Mouse (Mus musculus): ENCODE measurements at regions not wholly inside any gene's neighbourhood (a gene's known extent, or its start where the extent isn't known, plus 50 kb on each side); places are given as distances from the start of the nearest gene placed in this dataset.

GRCm38 (mm10) chr4:135002091-135002925, 71.6 kb downstream of the Syf2 start:
- H3K4me1 ChIP-seq (ENCODE audit: control insufficient read depth, insufficient read depth, low read length) = no peaks in the 10 kb centered on the region
- H3K36me3 ChIP-seq (ENCODE audit: control insufficient read depth, insufficient read depth, low read length) = no peaks in the 10 kb centered on the region
- ATAC-seq (ENCODE audit: insufficient read depth, low FRiP score, low TSS enrichment) (no peak), DNase-seq (ENCODE audit: low spot score) (no peak)
- no peaks in the 10 kb centered on the region for H3K9me3 ChIP-seq (ENCODE audit: control insufficient read depth, low read length)
- no peak overlapping the region for H3K4me2 ChIP-seq (ENCODE audit: low read depth)
- H3K9ac ChIP-seq (ENCODE audit: low read length) = no peak overlapping the region; the same call in 1 of the 2 replicates
- no peaks in the 10 kb centered on the region for H3K27me3 ChIP-seq (ENCODE audit: control insufficient read depth, insufficient read depth, low read length)
- 62% methylated on average over 16 of the region's 16 CpGs for WGBS
- H3K4me3 ChIP-seq (ENCODE audit: low read depth, low read length) = no peak overlapping the region
- H3K27ac ChIP-seq (ENCODE audit: low read depth, low read length) = no peak overlapping the region

GRCm38 (mm10) chr4:135011365-135011764, 80.7 kb downstream of the Syf2 start:
- DNase-seq (ENCODE audit: low spot score) (no peak), ATAC-seq (ENCODE audit: insufficient read depth, low FRiP score, low TSS enrichment) (no peak)
- H3K4me3 ChIP-seq (ENCODE audit: low read depth, low read length) = no peak overlapping the region

GRCm38 (mm10) chr4:135012945-135013344, 82.2 kb downstream of the Syf2 start:
- no peak for DNase-seq (ENCODE audit: low spot score)
- no peak overlapping the region for H3K27ac ChIP-seq (ENCODE audit: low read depth, low read length)
- no peaks in the 10 kb centered on the region for H3K27me3 ChIP-seq (ENCODE audit: control insufficient read depth, insufficient read depth, low read length)
- no peak overlapping the region for H3K4me3 ChIP-seq (ENCODE audit: low read depth, low read length)
- no peak overlapping the region for H3K4me2 ChIP-seq (ENCODE audit: low read depth)
- no peaks in the 10 kb centered on the region for H3K36me3 ChIP-seq (ENCODE audit: control insufficient read depth, insufficient read depth, low read length)
- H3K9me3 ChIP-seq (ENCODE audit: control insufficient read depth, low read length) = no peaks in the 10 kb centered on the region; the same call in 1 of the 2 replicates
- ATAC-seq (ENCODE audit: insufficient read depth, low FRiP score, low TSS enrichment) = no peak
- no peak overlapping the region for H3K9ac ChIP-seq (ENCODE audit: low read length)
- 78% methylated on average over 4 of the region's 4 CpGs for WGBS
- no peaks in the 10 kb centered on the region for H3K4me1 ChIP-seq (ENCODE audit: control insufficient read depth, insufficient read depth, low read length)

More at GRCm38 (mm10) chr4:135011365-135011764, 80.7 kb downstream of the Syf2 start:
- H3K4me1 ChIP-seq (ENCODE audit: control insufficient read depth, insufficient read depth, low read length) = no peaks in the 10 kb centered on the region
- no peaks in the 10 kb centered on the region for H3K27me3 ChIP-seq (ENCODE audit: control insufficient read depth, insufficient read depth, low read length)
- no peak overlapping the region for H3K27ac ChIP-seq (ENCODE audit: low read depth, low read length)
- H3K9ac ChIP-seq (ENCODE audit: low read length) = no peak overlapping the region
- no peak overlapping the region for H3K4me2 ChIP-seq (ENCODE audit: low read depth)
- WGBS = 76% methylated on average over 6 of the region's 6 CpGs
- H3K9me3 ChIP-seq (ENCODE audit: control insufficient read depth, low read length) = no peaks in the 10 kb centered on the region; the same call in 1 of the 2 replicates
- H3K36me3 ChIP-seq (ENCODE audit: control insufficient read depth, insufficient read depth, low read length) = no peaks in the 10 kb centered on the region

DNA sequence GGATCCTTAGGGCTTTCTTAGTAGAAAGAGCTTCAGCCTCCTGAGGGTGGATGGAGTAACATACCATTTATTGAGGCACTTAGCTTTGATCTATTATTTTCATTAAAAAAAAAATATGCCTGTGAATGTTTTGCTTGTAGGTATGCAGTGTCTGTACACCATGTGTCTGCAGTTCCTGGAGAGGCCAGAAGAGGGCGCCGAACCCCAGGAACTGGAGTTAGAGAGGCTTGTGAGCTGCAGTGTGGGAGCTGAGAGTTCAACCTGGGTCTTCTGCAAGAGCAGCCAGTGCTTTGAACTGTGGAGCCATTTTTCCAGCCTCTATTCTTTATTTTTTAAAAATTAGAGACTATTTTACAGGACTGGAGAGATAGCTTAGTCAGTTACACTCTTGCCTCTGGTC, 83.2 kb downstream of the Syf2 start:
- no peak for ATAC-seq (ENCODE audit: insufficient read depth, low FRiP score, low TSS enrichment)
- Histone ChIP-seq H3K4me1 (ENCODE audit: control insufficient read depth, insufficient read depth, low read length) (no peaks in the 10 kb centered on the region), H3K36me3 (ENCODE audit: control insufficient read depth, insufficient read depth, low read length) (no peaks in the 10 kb centered on the region), H3K4me2 (ENCODE audit: low read depth) (no peak overlapping the region), H3K9me3 (ENCODE audit: control insufficient read depth, low read length) (no peaks in the 10 kb centered on the region; the same call in 1 of the 2 replicates), H3K27ac (ENCODE audit: low read depth, low read length) (no peak overlapping the region), H3K9ac (ENCODE audit: low read length) (no peak overlapping the region), H3K4me3 (ENCODE audit: low read depth, low read length) (no peak overlapping the region), H3K27me3 (ENCODE audit: control insufficient read depth, insufficient read depth, low read length) (no peaks in the 10 kb centered on the region)
- whole genome bisulfite sequencing = 63% methylated on average over 2 of the region's 2 CpGs
- DNase-seq (ENCODE audit: low spot score) = no peak

DNA sequence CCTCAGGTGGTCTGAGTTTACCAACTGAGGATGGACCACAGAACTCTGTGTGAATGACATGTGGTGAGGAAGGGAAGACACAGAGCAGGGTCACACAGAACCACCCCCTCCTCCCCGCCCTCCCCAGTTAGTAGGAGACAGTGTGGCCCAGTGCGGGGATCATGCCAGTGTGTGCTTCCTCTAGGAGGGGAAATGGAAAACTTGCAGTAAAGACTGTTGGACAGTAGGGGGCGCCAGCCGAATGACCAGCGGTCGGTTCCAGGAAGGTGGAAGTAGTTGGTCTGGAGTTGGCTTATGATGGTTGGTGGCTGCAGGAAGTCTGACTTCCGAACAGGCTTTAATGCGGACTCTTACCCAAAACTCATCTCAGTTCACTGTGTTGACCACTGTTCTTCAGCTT, 87.3 kb downstream of the Syf2 start:
- no peak overlapping the region for H3K27ac ChIP-seq (ENCODE audit: low read depth, low read length)
- peak; percentile 55 for DNase-seq (ENCODE audit: low spot score)
- no peaks in the 10 kb centered on the region for H3K4me1 ChIP-seq (ENCODE audit: control insufficient read depth, insufficient read depth, low read length)
- H3K9ac ChIP-seq (ENCODE audit: low read length) = no peak overlapping the region
- H3K36me3 ChIP-seq (ENCODE audit: control insufficient read depth, insufficient read depth, low read length) = no peaks in the 10 kb centered on the region
- H3K27me3 ChIP-seq (ENCODE audit: control insufficient read depth, insufficient read depth, low read length) = no peaks in the 10 kb centered on the region
- 24% methylated on average over 8 of the region's 8 CpGs for WGBS
- no peaks in the 10 kb centered on the region; the same call in 1 of the 2 replicates for H3K9me3 ChIP-seq (ENCODE audit: control insufficient read depth, low read length)
- no peak for ATAC-seq (ENCODE audit: insufficient read depth, low FRiP score, low TSS enrichment)
- H3K4me3 ChIP-seq (ENCODE audit: low read depth, low read length) = no peak overlapping the region
- H3K4me2 ChIP-seq (ENCODE audit: low read depth) = no peak overlapping the region

- Histone ChIP-seq H3K4me3 (ENCODE audit: low read depth, low read length) (no peak overlapping the region), H3K9ac (ENCODE audit: low read length) (no peak overlapping the region), H3K36me3 (ENCODE audit: control insufficient read depth, insufficient read depth, low read length) (no peaks in the 10 kb centered on the region), H3K27ac (ENCODE audit: low read depth, low read length) (no peak overlapping the region), H3K27me3 (ENCODE audit: control insufficient read depth, insufficient read depth, low read length) (no peaks in the 10 kb centered on the region), H3K4me1 (ENCODE audit: control insufficient read depth, insufficient read depth, low read length) (no peaks in the 10 kb centered on the region), H3K9me3 (ENCODE audit: control insufficient read depth, low read length) (no peaks in the 10 kb centered on the region), H3K4me2 (ENCODE audit: low read depth) (no peak overlapping the region)
- 76% methylated on average over 2 of the region's 2 CpGs for WGBS
- DNase-seq (ENCODE audit: low spot score) (no peak), ATAC-seq (ENCODE audit: insufficient read depth, low FRiP score, low TSS enrichment) (no peak)
Observed at GRCm38 (mm10) chr4:135019120-135019519, 88.4 kb downstream of the Syf2 start.

GRCm38 (mm10) chr4:135020262-135020991, 89.7 kb downstream of the Syf2 start:
- Histone ChIP-seq H3K4me1 (ENCODE audit: control insufficient read depth, insufficient read depth, low read length) (no peaks in the 10 kb centered on the region), H3K9me3 (ENCODE audit: control insufficient read depth, low read length) (no peaks in the 10 kb centered on the region), H3K4me2 (ENCODE audit: low read depth) (no peak overlapping the region), H3K27ac (ENCODE audit: low read depth, low read length) (no peak overlapping the region), H3K4me3 (ENCODE audit: low read depth, low read length) (no peak overlapping the region), H3K27me3 (ENCODE audit: control insufficient read depth, insufficient read depth, low read length) (no peaks in the 10 kb centered on the region), H3K9ac (ENCODE audit: low read length) (no peak overlapping the region), H3K36me3 (ENCODE audit: control insufficient read depth, insufficient read depth, low read length) (no peaks in the 10 kb centered on the region)
- 88% methylated on average over 8 of the region's 8 CpGs for WGBS
- DNase-seq (ENCODE audit: low spot score) = no peak
- ATAC-seq (ENCODE audit: insufficient read depth, low FRiP score, low TSS enrichment) = no peak

DNA sequence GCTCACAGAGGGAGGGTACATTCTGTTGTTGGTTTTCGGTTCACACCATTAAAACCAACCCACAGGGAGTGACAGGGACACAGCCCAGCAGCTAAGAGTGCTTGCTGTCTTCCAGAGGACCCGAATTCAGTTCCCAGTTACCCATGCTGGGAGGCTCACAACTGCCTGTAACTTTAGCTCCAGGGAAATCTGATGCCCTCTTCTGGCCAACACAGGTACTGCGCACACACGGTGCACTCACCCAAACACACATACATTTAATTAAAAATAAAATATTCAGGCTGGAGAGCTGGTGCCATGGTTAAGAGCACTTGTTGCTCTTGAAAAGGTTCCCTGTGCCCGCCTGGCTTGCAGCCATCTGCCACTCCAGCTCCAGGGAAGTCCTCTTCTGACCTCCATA, 92.5 kb downstream of the Syf2 start:
- Histone ChIP-seq H3K9ac (ENCODE audit: low read length) (no peak overlapping the region), H3K4me2 (ENCODE audit: low read depth) (no peak overlapping the region), H3K36me3 (ENCODE audit: control insufficient read depth, insufficient read depth, low read length) (no peaks in the 10 kb centered on the region), H3K27ac (ENCODE audit: low read depth, low read length) (no peak overlapping the region), H3K4me1 (ENCODE audit: control insufficient read depth, insufficient read depth, low read length) (no peaks in the 10 kb centered on the region), H3K27me3 (ENCODE audit: control insufficient read depth, insufficient read depth, low read length) (no peaks in the 10 kb centered on the region), H3K4me3 (ENCODE audit: low read depth, low read length) (no peak overlapping the region), H3K9me3 (ENCODE audit: control insufficient read depth, low read length) (no peaks in the 10 kb centered on the region)
- ATAC-seq (ENCODE audit: insufficient read depth, low FRiP score, low TSS enrichment) (no peak), DNase-seq (ENCODE audit: low spot score) (no peak)
- 94% methylated on average over 5 of the region's 5 CpGs for WGBS

DNA sequence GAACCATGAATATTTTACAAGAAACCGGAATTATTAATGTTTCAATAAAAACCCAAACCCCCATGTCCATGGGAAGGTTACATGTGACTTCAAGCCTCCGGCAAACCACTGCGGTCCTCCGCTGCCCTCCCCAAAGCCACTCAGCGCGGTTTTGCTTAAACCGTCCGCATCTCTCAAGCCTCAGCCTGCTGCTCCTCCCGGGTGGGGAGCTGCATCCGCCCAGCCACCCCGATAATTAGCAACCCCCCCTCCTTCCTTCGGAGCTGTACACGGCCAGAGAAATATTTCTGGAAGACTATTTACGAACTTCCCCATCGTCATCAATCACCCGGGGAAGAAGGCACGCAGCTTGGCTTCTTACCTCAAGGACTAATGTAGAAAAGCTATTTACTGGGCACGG, 94.7 kb upstream of the Runx3 start:
- no peak for DNase-seq (ENCODE audit: low spot score)
- Histone ChIP-seq H3K4me2 (ENCODE audit: low read depth) (no peak overlapping the region), H3K9me3 (ENCODE audit: control insufficient read depth, low read length) (no peaks in the 10 kb centered on the region), H3K27ac (ENCODE audit: low read depth, low read length) (no peak overlapping the region), H3K27me3 (ENCODE audit: control insufficient read depth, insufficient read depth, low read length) (no peaks in the 10 kb centered on the region), H3K9ac (ENCODE audit: low read length) (no peak overlapping the region), H3K4me1 (ENCODE audit: control insufficient read depth, insufficient read depth, low read length) (no peaks in the 10 kb centered on the region), H3K36me3 (ENCODE audit: control insufficient read depth, insufficient read depth, low read length) (no peaks in the 10 kb centered on the region), H3K4me3 (ENCODE audit: low read depth, low read length) (no peak overlapping the region)
- 66% methylated on average over 18 of the region's 18 CpGs for WGBS
- ATAC-seq (ENCODE audit: insufficient read depth, low FRiP score, low TSS enrichment) = no peak

Data from neural tube, embryonic 11.5 days (tissue).